Mouse (Mus musculus): ENCODE results near the gene Rpl36a. TPM values are rescaled to one million over a fixed set of nuclear protein-coding genes. Genes with fewer than 3 reads are reported as not detected.
"Not testable (repeated sequence)": the region's sequence is repeated elsewhere in the genome, so short reads cannot be mapped to it uniquely, and the experiment has no call there.

Gene Rpl36a
- 300 and 324 TPM in 2 replicates for polyA plus RNA-seq (2014; fragmentation: Nextera tagmentation; extraction: Ambion mirVana)

GRCm38 (mm10) chrX:134585103-134586002 lies at the start of gene Rpl36a:
TSS of gene Rpl36a (plus strand) at chrX:134585654.
- peak; percentile 87 for DNase-seq (ENCODE audit: low spot score)
- WGBS = 17% methylated on average over 40 of the region's 45 CpGs
- Histone ChIP-seq H3K4me2 (ENCODE audit: low read depth) (peak within 1 kb of the TSS; percentile 59), H3K27me3 (ENCODE audit: control insufficient read depth, insufficient read depth, low read length) (no peaks in the 10 kb centered on the region), H3K9ac (ENCODE audit: low read length) (peak within 1 kb of the TSS; percentile 68), H3K9me3 (ENCODE audit: control insufficient read depth, low read length) (no peaks in the 10 kb centered on the region), H3K27ac (ENCODE audit: low read depth, low read length) (peak within 1 kb of the TSS; percentile 84), H3K4me1 (ENCODE audit: control insufficient read depth, insufficient read depth, low read length) (no peaks in the 10 kb centered on the region), H3K36me3 (ENCODE audit: control insufficient read depth, insufficient read depth, low read length) (no peaks in the 10 kb centered on the region), H3K4me3 (ENCODE audit: low read depth, low read length) (peak within 1 kb of the TSS; percentile 44)
- ATAC-seq (ENCODE audit: insufficient read depth, low FRiP score, low TSS enrichment) = peak; percentile 97

- H3K36me3 ChIP-seq (ENCODE audit: control insufficient read depth, insufficient read depth, low read length); H3K9ac ChIP-seq (ENCODE audit: low read length); H3K9me3 ChIP-seq (ENCODE audit: control insufficient read depth, low read length); H3K4me1 ChIP-seq (ENCODE audit: control insufficient read depth, insufficient read depth, low read length); H3K4me3 ChIP-seq (ENCODE audit: low read depth, low read length); H3K27me3 ChIP-seq (ENCODE audit: control insufficient read depth, insufficient read depth, low read length); H3K4me2 ChIP-seq (ENCODE audit: low read depth); ATAC-seq (ENCODE audit: insufficient read depth, low FRiP score, low TSS enrichment); H3K27ac ChIP-seq (ENCODE audit: low read depth, low read length); DNase-seq (ENCODE audit: low spot score): not testable (repeated sequence)
- 84% methylated on average over 10 of the region's 10 CpGs for whole genome bisulfite sequencing
These were observed 45.7 kb upstream of the Rpl36a start for GRCm38 (mm10) chrX:134539795-134540194.

GRCm38 (mm10) chrX:134540414-134541135 lies 44.9 kb upstream of the Rpl36a start:
- 25% methylated on average over 12 of the region's 12 CpGs for WGBS
- Histone ChIP-seq H3K4me3 (ENCODE audit: low read depth, low read length) (peak overlapping the region; percentile 47), H3K9me3 (ENCODE audit: control insufficient read depth, low read length) (no peaks in the 10 kb centered on the region), H3K27me3 (ENCODE audit: control insufficient read depth, insufficient read depth, low read length) (no peaks in the 10 kb centered on the region), H3K9ac (ENCODE audit: low read length) (peak overlapping the region; percentile 57), H3K4me1 (ENCODE audit: control insufficient read depth, insufficient read depth, low read length) (no peaks in the 10 kb centered on the region), H3K36me3 (ENCODE audit: control insufficient read depth, insufficient read depth, low read length) (no peaks in the 10 kb centered on the region), H3K27ac (ENCODE audit: low read depth, low read length) (no peak overlapping the region), H3K4me2 (ENCODE audit: low read depth) (peak overlapping the region; percentile 43)
- DNase-seq (ENCODE audit: low spot score) = no peak
- ATAC-seq (ENCODE audit: insufficient read depth, low FRiP score, low TSS enrichment) = no peak

GRCm38 (mm10) chrX:134541145-134541954 lies 44.1 kb upstream of the Rpl36a start, which contains the start of gene Timm8a1:
TSS of gene Timm8a1 (minus strand) at chrX:134541865.
- no peaks in the 10 kb centered on the region for H3K9me3 ChIP-seq (ENCODE audit: control insufficient read depth, low read length)
- WGBS = 16% methylated on average over 40 of the region's 61 CpGs
- H3K27ac ChIP-seq (ENCODE audit: low read depth, low read length) = no peak within 1 kb of the TSS
- H3K9ac ChIP-seq (ENCODE audit: low read length) = peak within 1 kb of the TSS; percentile 57
- peak within 1 kb of the TSS; percentile 43 for H3K4me2 ChIP-seq (ENCODE audit: low read depth)
- H3K27me3 ChIP-seq (ENCODE audit: control insufficient read depth, insufficient read depth, low read length) = no peaks in the 10 kb centered on the region
- H3K4me3 ChIP-seq (ENCODE audit: low read depth, low read length) = peak within 1 kb of the TSS; percentile 47
- DNase-seq (ENCODE audit: low spot score) = peak; percentile 70
- H3K4me1 ChIP-seq (ENCODE audit: control insufficient read depth, insufficient read depth, low read length) = no peaks in the 10 kb centered on the region
- no peaks in the 10 kb centered on the region for H3K36me3 ChIP-seq (ENCODE audit: control insufficient read depth, insufficient read depth, low read length)
- ATAC-seq (ENCODE audit: insufficient read depth, low FRiP score, low TSS enrichment) = peak; percentile 87

- Histone ChIP-seq H3K27ac (ENCODE audit: low read depth, low read length) (no peak overlapping the region), H3K27me3 (ENCODE audit: control insufficient read depth, insufficient read depth, low read length) (no peaks in the 10 kb centered on the region)
- 0 out of 2 replicates have a peak, but pooled peaks have one; percentile 22 for ATAC-seq (ENCODE audit: insufficient read depth, low FRiP score, low TSS enrichment)
These were observed 43.5 kb upstream of the Rpl36a start for GRCm38 (mm10) chrX:134541955-134542308.

GRCm38 (mm10) chrX:134547330-134547729 lies 38.1 kb upstream of the Rpl36a start:
- ATAC-seq (ENCODE audit: insufficient read depth, low FRiP score, low TSS enrichment) (no peak), DNase-seq (ENCODE audit: low spot score) (no peak)
- Histone ChIP-seq H3K9ac (ENCODE audit: low read length) (no peak overlapping the region), H3K36me3 (ENCODE audit: control insufficient read depth, insufficient read depth, low read length) (no peaks in the 10 kb centered on the region), H3K9me3 (ENCODE audit: control insufficient read depth, low read length) (no peaks in the 10 kb centered on the region), H3K27ac (ENCODE audit: low read depth, low read length) (no peak overlapping the region), H3K27me3 (ENCODE audit: control insufficient read depth, insufficient read depth, low read length) (no peaks in the 10 kb centered on the region), H3K4me3 (ENCODE audit: low read depth, low read length) (no peak overlapping the region), H3K4me2 (ENCODE audit: low read depth) (no peak overlapping the region), H3K4me1 (ENCODE audit: control insufficient read depth, insufficient read depth, low read length) (no peaks in the 10 kb centered on the region)
- WGBS = 94% methylated on average over 4 of the region's 4 CpGs

More at GRCm38 (mm10) chrX:134541955-134542308, 43.5 kb upstream of the Rpl36a start:
- Histone ChIP-seq H3K36me3 (ENCODE audit: control insufficient read depth, insufficient read depth, low read length) (no peaks in the 10 kb centered on the region), H3K4me1 (ENCODE audit: control insufficient read depth, insufficient read depth, low read length) (no peaks in the 10 kb centered on the region), H3K4me2 (ENCODE audit: low read depth) (peak overlapping the region; percentile 37), H3K9me3 (ENCODE audit: control insufficient read depth, low read length) (no peaks in the 10 kb centered on the region), H3K4me3 (ENCODE audit: low read depth, low read length) (peak overlapping the region; percentile 47), H3K9ac (ENCODE audit: low read length) (peak overlapping the region; percentile 57)
- no peak for DNase-seq (ENCODE audit: low spot score)
- 14% methylated on average over 6 of the region's 6 CpGs for whole genome bisulfite sequencing

GRCm38 (mm10) chrX:134550903-134551302 lies 34.6 kb upstream of the Rpl36a start:
- DNase-seq (ENCODE audit: low spot score) = peak; percentile 11
- Histone ChIP-seq H3K9ac (ENCODE audit: low read length) (no peak overlapping the region), H3K4me1 (ENCODE audit: control insufficient read depth, insufficient read depth, low read length) (no peaks in the 10 kb centered on the region), H3K36me3 (ENCODE audit: control insufficient read depth, insufficient read depth, low read length) (no peaks in the 10 kb centered on the region), H3K27me3 (ENCODE audit: control insufficient read depth, insufficient read depth, low read length) (no peaks in the 10 kb centered on the region), H3K9me3 (ENCODE audit: control insufficient read depth, low read length) (no peaks in the 10 kb centered on the region), H3K4me2 (ENCODE audit: low read depth) (no peak overlapping the region), H3K4me3 (ENCODE audit: low read depth, low read length) (no peak overlapping the region), H3K27ac (ENCODE audit: low read depth, low read length) (no peak overlapping the region)
- 16% methylated on average over 5 of the region's 5 CpGs for WGBS
- ATAC-seq (ENCODE audit: insufficient read depth, low FRiP score, low TSS enrichment) = no peak

GRCm38 (mm10) chrX:134553326-134553725 lies 32.1 kb upstream of the Rpl36a start:
- no peak overlapping the region for H3K4me2 ChIP-seq (ENCODE audit: low read depth)
- H3K27ac ChIP-seq (ENCODE audit: low read depth, low read length) = no peak overlapping the region
- no peak overlapping the region for H3K9ac ChIP-seq (ENCODE audit: low read length)
- no peaks in the 10 kb centered on the region for H3K4me1 ChIP-seq (ENCODE audit: control insufficient read depth, insufficient read depth, low read length)
- H3K27me3 ChIP-seq (ENCODE audit: control insufficient read depth, insufficient read depth, low read length) = no peaks in the 10 kb centered on the region
- no peaks in the 10 kb centered on the region for H3K36me3 ChIP-seq (ENCODE audit: control insufficient read depth, insufficient read depth, low read length)
- DNase-seq (ENCODE audit: low spot score) (no peak), ATAC-seq (ENCODE audit: insufficient read depth, low FRiP score, low TSS enrichment) (no peak)
- H3K9me3 ChIP-seq (ENCODE audit: control insufficient read depth, low read length) = no peaks in the 10 kb centered on the region
- H3K4me3 ChIP-seq (ENCODE audit: low read depth, low read length) = no peak overlapping the region
- WGBS = 83% methylated on average over 4 of the region's 4 CpGs

All from neural tube, embryonic 11.5 days (tissue).